Mouse (Mus musculus) C2C12 (cell line): Measurements from ENCODE around the gene Olfr804. TPM values are rescaled to one million over a fixed set of nuclear protein-coding genes. Genes with fewer than 3 reads are reported as not detected.

Experiments used
- H3K27me3 ChIP-seq: one replicate; pipeline ENCODE4 v1.6.1; 2011; ENCODE audit not compliant: control insufficient read depth, insufficient read depth, insufficient read length
- H3K36me3 ChIP-seq: one replicate; pipeline ENCODE4 v1.6.1; 2011; ENCODE audit not compliant: control insufficient read depth, insufficient read depth
- H3K4me3 ChIP-seq: one replicate; pipeline ENCODE4 v1.5.1; 2011; ENCODE audit warnings: mild to moderate bottlenecking, control low read depth; ENCODE audit not compliant: poor library complexity, insufficient read depth, severe bottlenecking
- H3K79me2 ChIP-seq: one replicate; pipeline ENCODE4 v1.6.1; 2011; ENCODE audit not compliant: control insufficient read depth, insufficient read depth
- H3K79me3 ChIP-seq: one replicate; pipeline ENCODE4 v1.6.1; 2011; ENCODE audit warnings: low read depth, control low read depth
- H3ac ChIP-seq: one replicate; pipeline ENCODE3; 2011; ENCODE audit warnings: low read depth; ENCODE audit not compliant: control insufficient read depth, insufficient read length
- CEBPB ChIP-seq: IDR thresholded peaks from one replicate; pipeline ENCODE4 v1.6.1; 2011; ENCODE audit warnings: low read depth, mild to moderate bottlenecking, control low read depth, moderate library complexity
- CTCF ChIP-seq: IDR thresholded peaks from one replicate; pipeline ENCODE4 v1.5.1; 2011; ENCODE audit not compliant: control insufficient read depth, insufficient read depth, insufficient read length
- FOSL1 ChIP-seq: IDR thresholded peaks from one replicate; pipeline ENCODE4 v1.8.0; 2011; ENCODE audit warnings: mild to moderate bottlenecking, low read length; ENCODE audit not compliant: poor library complexity, insufficient read depth, severe bottlenecking
- MAX ChIP-seq: IDR thresholded peaks from one replicate; pipeline ENCODE4 v1.6.1; 2011; ENCODE audit warnings: mild to moderate bottlenecking, control low read depth
- MYOD1 ChIP-seq: IDR thresholded peaks from one replicate; pipeline ENCODE4 v1.6.1; 2011; ENCODE audit warnings: low read depth; ENCODE audit not compliant: control insufficient read depth, insufficient read length
- MYOG ChIP-seq: IDR thresholded peaks from one replicate; pipeline ENCODE4 v1.6.1; 2011; ENCODE audit not compliant: control insufficient read depth, insufficient read length; ENCODE audit errors: extremely low read depth
- USF1 ChIP-seq: IDR thresholded peaks from one replicate; pipeline ENCODE4 v1.6.1; 2011; ENCODE audit warnings: low read depth, mild to moderate bottlenecking, control low read depth, moderate library complexity
- long read RNA-seq, 2 experiments: library from polyadenylated mRNA; unstranded; transcript quantifications; one replicate each; pipeline ENCODE4 v2.0.0; 2019 to 2020
- polyA plus RNA-seq: library from polyadenylated mRNA; unstranded; fragments of >200 nt; fragmentation: generic; extraction: Trizol; gene quantifications from one replicate; pipeline ENCODE4 v1.2.1, GENCODE M21; 2012; ENCODE audit warnings: missing spikeins

Gene Olfr804
- polyA plus RNA-seq, result not detected
- long read RNA-seq, experiment 1, result 0 reads
- long read RNA-seq, experiment 2, result 0 reads

DNA sequence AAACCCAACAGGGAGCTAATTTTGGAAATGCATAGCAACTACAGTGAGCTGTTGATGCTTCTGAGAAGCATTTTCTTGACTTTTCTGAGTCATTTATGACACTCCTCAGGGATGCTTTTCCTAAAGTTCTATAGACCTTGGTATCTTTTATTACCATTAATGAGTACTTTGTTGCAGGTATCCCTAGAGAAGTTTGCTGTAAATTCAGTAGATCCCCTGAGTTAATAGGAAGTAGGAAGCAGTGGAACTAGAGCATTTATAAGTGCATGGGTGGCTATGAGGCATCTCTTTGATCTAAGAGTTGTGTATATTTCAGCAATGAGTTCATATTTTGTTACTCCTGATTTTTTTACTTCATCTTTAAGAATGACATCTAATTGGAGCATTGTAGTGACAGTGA lies at the start of gene Olfr804:
TSS of gene Olfr804 (plus strand) at position 301 of the 400 bp plus-strand sequence.
- no peak for TF ChIP-seq MAX
- no peak for TF ChIP-seq FOSL1
- TF ChIP-seq USF1, result no peak
- no peak for TF ChIP-seq MYOD1
- no peak for TF ChIP-seq CEBPB
- TF ChIP-seq MYOG, result no peak
- TF ChIP-seq CTCF, result no peak
- Histone ChIP-seq H3K36me3 (no peaks in the 10 kb centered on the region), H3K79me3 (no peaks in the 10 kb centered on the region), H3ac (no peak within 1 kb of the TSS), H3K4me3 (no peak within 1 kb of the TSS), H3K27me3 (no peaks in the 10 kb centered on the region), H3K79me2 (no peaks in the 10 kb centered on the region)

DNA sequence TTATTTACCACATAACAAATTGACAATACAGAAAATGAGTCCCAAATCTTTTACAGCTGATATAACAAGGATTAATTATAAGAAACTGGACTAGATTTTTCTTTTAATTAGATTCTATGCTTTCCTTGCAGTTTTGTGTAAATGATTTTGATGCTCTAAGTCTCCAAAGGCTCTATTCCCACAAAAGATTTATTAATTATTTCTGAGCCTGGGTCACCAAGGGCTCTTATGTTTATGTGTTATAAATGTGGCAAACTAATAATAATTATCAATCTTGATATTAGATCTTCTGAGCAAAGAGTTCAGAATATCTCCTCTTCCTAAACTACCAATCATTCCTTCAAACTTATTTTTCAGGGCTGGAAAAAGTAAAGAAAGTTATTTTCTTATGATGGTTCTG lies 45.6 kb upstream of the Olfr804 start, which contains the start of gene Olfr800:
TSS of gene Olfr800 (plus strand) at position 301 of the 400 bp plus-strand sequence.
- TF ChIP-seq FOSL1 (no peak), MYOG (no peak)
- Histone ChIP-seq H3K27me3 (no peaks in the 10 kb centered on the region), H3K79me2 (no peaks in the 10 kb centered on the region), H3ac (no peak within 1 kb of the TSS), H3K79me3 (no peaks in the 10 kb centered on the region), H3K36me3 (no peaks in the 10 kb centered on the region), H3K4me3 (no peak within 1 kb of the TSS)

DNA sequence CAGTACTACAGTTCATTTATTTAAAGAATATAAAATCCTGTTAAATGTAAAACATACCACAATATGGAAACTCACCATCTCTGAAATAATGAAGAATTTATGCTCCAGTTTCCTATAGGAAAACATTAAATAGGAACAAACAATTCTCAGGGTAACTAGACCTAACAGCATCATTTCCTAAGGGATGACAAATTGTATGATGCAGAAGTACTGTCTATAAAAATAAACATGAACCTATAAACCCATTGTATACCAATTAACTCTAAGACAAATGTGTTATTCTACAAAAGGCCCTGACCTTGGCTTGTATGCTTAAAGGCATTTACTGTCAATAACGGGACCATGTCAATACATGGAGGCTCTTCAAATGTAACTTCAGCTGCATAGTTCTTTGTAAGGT lies 29.2 kb upstream of the Olfr804 start, which contains the start of gene Olfr801:
TSS of gene Olfr801 (minus strand) at position 101 of the 400 bp plus-strand sequence.
- Histone ChIP-seq H3K79me2 (no peaks in the 10 kb centered on the region), H3K27me3 (no peaks in the 10 kb centered on the region), H3K36me3 (no peaks in the 10 kb centered on the region), H3K4me3 (no peak within 1 kb of the TSS), H3K79me3 (no peaks in the 10 kb centered on the region), H3ac (no peak within 1 kb of the TSS)
- no peak for TF ChIP-seq FOSL1
- TF ChIP-seq CEBPB, result no peak
- no peak for TF ChIP-seq MYOD1
- no peak for TF ChIP-seq CTCF
- TF ChIP-seq MYOG, result no peak
- TF ChIP-seq MAX, result no peak
- no peak for TF ChIP-seq USF1

- H3K27me3 ChIP-seq, result no peaks in the 10 kb centered on the region
- no peak within 1 kb of the TSS for H3K4me3 ChIP-seq
- no peaks in the 10 kb centered on the region for H3K79me3 ChIP-seq
- H3ac ChIP-seq, result no peak within 1 kb of the TSS
- H3K79me2 ChIP-seq, result no peaks in the 10 kb centered on the region
- TF ChIP-seq MYOD1 (no peak), CTCF (no peak), MAX (no peak), USF1 (no peak), CEBPB (no peak), FOSL1 (no peak), MYOG (no peak)
- no peaks in the 10 kb centered on the region for H3K36me3 ChIP-seq
Observed at GRCm38 (mm10) chr10:129688069-129688468, 14.9 kb upstream of the Olfr804 start, which contains the start of gene Olfr802. Gene Olfr802, minus strand, starts transcription at chr10:129688169.

GRCm38 (mm10) chr10:129694186-129694585 lies 8.8 kb upstream of the Olfr804 start, which contains the start of gene Olfr803:
Gene Olfr803, minus strand, starts transcription at chr10:129694286.
- Histone ChIP-seq H3K36me3 (no peaks in the 10 kb centered on the region), H3ac (no peak within 1 kb of the TSS), H3K27me3 (no peaks in the 10 kb centered on the region), H3K4me3 (no peak within 1 kb of the TSS), H3K79me2 (no peaks in the 10 kb centered on the region), H3K79me3 (no peaks in the 10 kb centered on the region)
- TF ChIP-seq USF1 (no peak), FOSL1 (no peak), CEBPB (no peak), CTCF (no peak), MYOD1 (no peak), MYOG (no peak), MAX (no peak)

DNA sequence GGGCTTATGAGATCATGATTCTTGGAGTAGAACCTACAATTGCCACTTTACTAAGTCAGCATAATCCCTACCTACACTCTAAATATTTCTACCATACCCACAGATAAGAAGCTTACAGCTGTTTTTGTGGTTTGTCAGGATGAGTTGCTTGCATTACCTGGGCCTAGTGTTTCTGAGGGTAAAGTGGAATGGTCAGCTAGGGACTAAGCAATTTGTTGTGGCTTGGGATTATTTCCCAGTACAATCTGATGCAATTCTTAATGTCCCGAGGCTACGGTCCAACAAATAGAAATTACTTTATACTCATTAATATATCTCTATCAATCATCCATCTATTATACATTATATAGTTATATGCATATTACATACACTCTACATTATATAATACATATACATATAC lies 26.3 kb downstream of the Olfr804 start, which contains the start of gene Olfr805:
TSS of gene Olfr805 (minus strand) at position 101 of the 400 bp plus-strand sequence.
- H3K36me3 ChIP-seq, result no peaks in the 10 kb centered on the region
- no peak within 1 kb of the TSS for H3K4me3 ChIP-seq
- no peaks in the 10 kb centered on the region for H3K79me3 ChIP-seq
- no peak for TF ChIP-seq MAX
- H3K79me2 ChIP-seq, result no peaks in the 10 kb centered on the region
- H3K27me3 ChIP-seq, result no peaks in the 10 kb centered on the region
- no peak within 1 kb of the TSS for H3ac ChIP-seq
